Mouse (Mus musculus): ENCODE data around the gene Tex45.

- TF ChIP-seq CTCF (IDR thresholded peaks at IDR 0.05; ENCODE audit: low read depth, low read length) (no peak), POLR2A (IDR thresholded peaks at IDR 0.05; ENCODE audit: extremely low read depth, insufficient read depth, low read length) (no peak)
These were observed 14.5 kb downstream of the Tex45 start for GRCm38 (mm10) chr8:3485192-3485591.
